Mouse (Mus musculus): ENCODE results near the gene Syne3.

DNA sequence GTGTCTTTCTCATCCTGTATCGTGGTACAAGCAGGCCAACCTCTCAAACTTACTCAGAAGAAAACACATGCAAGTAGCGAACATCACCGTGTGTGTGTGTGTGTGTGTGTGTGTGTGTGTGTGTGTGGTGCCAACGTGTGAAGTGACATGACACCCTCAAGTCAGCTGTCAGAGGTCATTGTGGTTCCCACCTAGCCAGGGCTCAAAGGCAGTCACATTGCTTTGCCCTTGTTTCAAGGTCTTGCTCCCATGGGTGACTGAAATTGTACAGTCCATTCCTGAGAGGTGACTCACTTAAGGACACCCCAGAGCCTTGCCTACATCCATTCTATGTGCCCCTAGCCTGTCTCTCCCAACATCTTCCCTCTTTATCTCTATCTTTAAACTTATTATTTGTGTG is 40.0 kb downstream of the Syne3 start:
- TF ChIP-seq CTCF (IDR thresholded peaks at IDR 0.05; ENCODE audit: control insufficient read depth, insufficient read depth, low read length) = no peak
- TF ChIP-seq POLR2A (IDR thresholded peaks at IDR 0.05; ENCODE audit: borderline replicate concordance, control insufficient read depth, low read depth, low read length) = no peak
